8 mouse cellular contexts compared by ENCODE assay signal in the genomic region with DNA sequence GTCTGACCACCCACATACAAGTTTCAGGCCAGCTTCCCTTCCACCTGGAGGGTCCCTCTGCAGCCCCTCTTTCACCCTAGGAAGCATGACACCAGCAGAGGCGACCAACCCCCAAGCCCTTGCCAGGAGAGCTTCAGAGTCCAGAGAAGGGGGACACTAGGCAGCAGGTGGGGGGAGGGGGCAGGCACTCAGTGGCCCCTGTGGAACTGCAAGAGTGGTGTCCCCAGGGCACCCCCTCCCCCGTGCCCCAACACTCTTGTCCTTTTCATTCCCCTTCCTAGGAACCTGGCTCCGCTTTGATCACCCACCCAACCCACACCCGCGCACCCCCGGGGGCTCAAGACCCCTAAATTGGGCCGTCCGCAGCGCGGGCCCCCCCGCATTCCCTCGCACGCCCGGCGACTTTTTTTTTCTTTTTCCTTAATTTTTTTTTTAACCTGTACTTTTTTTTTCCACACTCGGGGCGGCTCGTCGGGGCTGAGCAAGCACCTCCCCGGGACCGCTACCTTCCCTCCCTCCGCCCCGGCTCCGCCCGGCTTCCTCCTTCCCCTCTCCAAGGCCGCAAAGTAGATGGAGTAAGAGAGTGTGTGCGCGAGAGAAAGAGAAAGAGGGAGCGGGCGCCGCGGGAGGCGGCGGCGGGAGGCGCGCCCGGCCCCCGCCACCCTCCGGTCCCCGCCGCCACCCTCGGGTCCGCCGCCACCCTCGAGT. TPM values are rescaled to one million over a fixed set of nuclear protein-coding genes. Genes with fewer than 3 reads are reported as not detected.
DNase-seq lines count a peak whose midpoint lies in the region; ATAC-seq and TF ChIP-seq lines count a peak whose summit lies in the region.

No protein-coding gene starts in this region.

- peaks cover 32% of the 10 kb centered on the region for H3K27me3 ChIP-seq in forebrain, embryonic 10.5 days (ENCODE audit: poor library complexity, severe bottlenecking)
- H3K27me3 ChIP-seq in hindbrain, postnatal 0 days (ENCODE audit: insufficient read depth, low read length), result no peaks in the 10 kb centered on the region
- H3K27me3 ChIP-seq in liver, embryonic 15.5 days, result peaks cover 14% of the 10 kb centered on the region

- intact Hi-C loops in left cerebral cortex, postnatal 14 days (cut with DNase I), result no loop called here

- no peak for TF ChIP-seq CTCF in hindbrain, postnatal 0 days (IDR thresholded peaks at IDR 0.05; ENCODE audit: low read depth)

- H3K4me1 ChIP-seq in forebrain, embryonic 10.5 days, result peaks cover 12% of the 10 kb centered on the region
- H3K4me1 ChIP-seq in hindbrain, postnatal 0 days (ENCODE audit: insufficient read depth, low read length), result 0 out of 2 replicates have a peak, but pooled peaks cover 3% of the 10 kb centered on the region
- peaks cover 24% of the 10 kb centered on the region for H3K4me1 ChIP-seq in liver, embryonic 15.5 days (replicated peaks)

- peaks cover 9% of the 10 kb centered on the region for H3K36me3 ChIP-seq in forebrain, embryonic 10.5 days (replicated peaks)
- no peaks in the 10 kb centered on the region for H3K36me3 ChIP-seq in hindbrain, postnatal 0 days (ENCODE audit: insufficient read depth, low read length)
- H3K36me3 ChIP-seq in liver, embryonic 15.5 days (replicated peaks), result no peaks in the 10 kb centered on the region; the same call in 1 of the 2 replicates

- H3K4me2 ChIP-seq in hindbrain, postnatal 0 days (ENCODE audit: low read depth, low read length), result peak overlapping the region; percentile 88
- peak overlapping the region; percentile 84 for H3K4me2 ChIP-seq in liver, embryonic 15.5 days

- 2% methylated on average over 26 of the region's 46 CpGs for WGBS in forebrain, embryonic 10.5 days
- WGBS in hindbrain, postnatal 0 days, result 2% methylated on average over 31 of the region's 46 CpGs
- WGBS in liver, embryonic 15.5 days (ENCODE audit: insufficient replicate concordance), result 3% methylated on average over 44 of the region's 46 CpGs

- peak; percentile 59 for ATAC-seq in hindbrain, postnatal 0 days
- ATAC-seq in liver, embryonic 15.5 days (ENCODE audit: insufficient read depth), result peak; percentile 36
- no peak for ATAC-seq in erythroid progenitor cell, adult 5-6 weeks (replicated peaks; ENCODE audit: low FRiP score, poor library complexity, severe bottlenecking)

- H3K9ac ChIP-seq in hindbrain, postnatal 0 days (replicated peaks; ENCODE audit: low read length), result peak overlapping the region; percentile 89
- H3K9ac ChIP-seq in liver, embryonic 15.5 days, result peak overlapping the region; percentile 56

- peak overlapping the region; percentile 85 for H3K4me3 ChIP-seq in forebrain, embryonic 10.5 days
- peak overlapping the region; percentile 83 for H3K4me3 ChIP-seq in hindbrain, postnatal 0 days (ENCODE audit: low read length)
- peak overlapping the region; percentile 70 for H3K4me3 ChIP-seq in liver, embryonic 15.5 days (replicated peaks)

- peak overlapping the region; percentile 92 for H3K27ac ChIP-seq in forebrain, embryonic 10.5 days
- H3K27ac ChIP-seq in hindbrain, postnatal 0 days, result peak overlapping the region; percentile 86
- peak overlapping the region; percentile 66 for H3K27ac ChIP-seq in liver, embryonic 15.5 days (replicated peaks)

- DNase-seq in left cerebral cortex, postnatal 14 days (ENCODE audit: low spot score in 2 of 2), result peak; percentile 25 to 39
- DNase-seq in left cerebral cortex, adult 18-20 months (ENCODE audit: low spot score in 2 of 2), result no peak
- peak; percentile 20 to 55 for DNase-seq in adrenal gland, postnatal 4 days (ENCODE audit: low spot score in 2 of 2)
- no peak for DNase-seq in forebrain, embryonic 10.5 days (ENCODE audit: extremely low spot score, low spot score)
- DNase-seq in hindbrain, postnatal 0 days (ENCODE audit: low spot score), result no peak
- DNase-seq in naive thymus-derived CD4-positive, alpha-beta T cell, adult 2 months (ENCODE audit: low read depth), result peak; percentile 16

- peaks cover 9% of the 10 kb centered on the region; the same call in 1 of the 2 replicates for H3K9me3 ChIP-seq in forebrain, embryonic 10.5 days
- peaks cover 3% of the 10 kb centered on the region; the same call in 1 of the 2 replicates for H3K9me3 ChIP-seq in hindbrain, postnatal 0 days (ENCODE audit: low read length)
- no peaks in the 10 kb centered on the region for H3K9me3 ChIP-seq in liver, embryonic 15.5 days (replicated peaks)

RNA-seq across cellular contexts. Expression of a gene that starts 0.7 kb away (rescaled TPM):
- total RNA-seq in left cerebral cortex, postnatal 14 days (2021), result 10 to 100 TPM; 18.9 to 20.8 TPM
- 10 to 100 TPM; 19.2 to 23.3 TPM for total RNA-seq in left cerebral cortex, adult 18-20 months (2021)
- total RNA-seq in adrenal gland, postnatal 4 days (2021), result 10 to 100 TPM; 10.1 to 10.9 TPM
- 8.3 and 8.6 TPM in 2 replicates for polyA plus RNA-seq in forebrain, embryonic 10.5 days (2016; fragmentation: Nextera tagmentation; extraction: Ambion mirVana)
- total RNA-seq in hindbrain, postnatal 0 days (2014; rRNA removed), result 7.2 and 10.6 TPM in 2 replicates
- 13.6 and 15.3 TPM in 2 replicates for polyA plus RNA-seq in hindbrain, postnatal 0 days (2015; fragmentation: Nextera tagmentation; extraction: Ambion mirVana)
- polyA plus RNA-seq in liver, embryonic 15.5 days (2015; fragmentation: Nextera tagmentation; extraction: Ambion mirVana), result 1.7 and 2.4 TPM in 2 replicates
- total RNA-seq in erythroid progenitor cell, adult 5-6 weeks (2015; ENCODE audit: low replicate concordance), result 1.1 TPM in 1 of 2 replicates, not detected in the other
- total RNA-seq in erythroid progenitor cell, adult 5-6 weeks (2017; ENCODE audit: low replicate concordance), result 0.45 and 2.8 TPM in 2 replicates

Comparison
In these comparisons a context has a peak if more than half of its experiments do, and no peak if none do; other contexts are left out.
1. DNase-seq: peak in left cerebral cortex, postnatal 14 days (2 of 2), adrenal gland, postnatal 4 days (2 of 2) and naive thymus-derived CD4-positive, alpha-beta T cell, adult 2 months (single experiment); none in left cerebral cortex, adult 18-20 months (0 of 2), forebrain, embryonic 10.5 days (single experiment) and hindbrain, postnatal 0 days (single experiment).
2. Peak in every context shown above with its lines, with median percentiles within 50 percentile points of each other: H3K27ac ChIP-seq and H3K4me3 ChIP-seq.